In the genomic region with DNA sequence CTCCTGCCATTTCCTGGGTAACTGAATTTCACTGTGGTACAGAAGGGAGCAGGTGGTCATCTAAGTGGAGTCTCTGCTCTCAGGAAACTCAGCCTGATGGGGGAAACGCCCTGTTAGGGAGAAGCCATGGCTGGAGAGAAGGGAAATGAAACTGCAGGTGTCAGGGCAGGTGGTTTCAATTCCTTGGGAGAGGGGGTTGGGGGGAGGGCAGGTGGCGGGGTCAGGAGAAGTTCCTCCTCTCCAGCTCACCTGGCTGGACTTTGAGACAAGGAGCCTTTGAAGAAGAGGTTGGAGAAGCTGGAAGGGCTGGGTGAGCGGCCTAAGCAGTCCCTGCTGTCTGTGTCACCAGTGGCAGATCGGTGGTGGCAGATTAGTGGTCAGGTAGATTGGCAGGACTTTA, we compare ENCODE assay signal across 26 mouse cellular contexts. TPM values are rescaled to one million over a fixed set of nuclear protein-coding genes. Genes with fewer than 3 reads are reported as not detected.
DNase-seq lines count a peak whose midpoint lies in the region; ATAC-seq and TF ChIP-seq lines count a peak whose summit lies in the region.
"Had no signal": no experiment of that assay in that cellular context is flagged by ENCODE, and none has a peak within 500 bp of the region (broad histone marks: within the 10 kb centered on the region; RNA-seq: fewer than 3 reads in every experiment).

No protein-coding gene starts in this region.

- no peak for TF ChIP-seq POLR2A in cerebellum, adult 2 months (IDR thresholded peaks at IDR 0.05; ENCODE audit: borderline replicate concordance, insufficient read depth, low read length)
- no peak for TF ChIP-seq POLR2A in CH12.LX (IDR thresholded peaks at IDR 0.05; ENCODE audit: low read depth, low read length)

- ATAC-seq in intestine, embryonic 16.5 days: peak; percentile 65
- ATAC-seq: CD4-positive, CD25-positive, alpha-beta regulatory T cell, adult 4 months; forebrain, embryonic 13.5 days; forebrain, embryonic 16.5 days; hindbrain, postnatal 0 days; inflammation-experienced regulatory T-cells, adult 6 months; Patski had no signal

- DNase-seq in cerebellum, adult 2 months: no peak
- DNase-seq in cerebellum, postnatal 36 days: no peak
- no peak for DNase-seq in CH12.LX (ENCODE audit: extremely low read depth)
- peak; percentile 67 for DNase-seq in yolk sac, embryonic 10.5 days (ENCODE audit: low spot score)
- no peak for DNase-seq in kidney, postnatal 25 days
- no peak for DNase-seq in lung, postnatal 14 days
- DNase-seq: adrenal gland, postnatal 10 days; adrenal gland, postnatal 36 days; cerebellum, postnatal 10 days; gastrocnemius, postnatal 10 days; gastrocnemius, postnatal 36 days; heart, adult 2 months; heart, postnatal 14 days; heart, postnatal 4 days had no signal

- WGBS in cerebellum, adult 2 months: 45% methylated on average over 4 of the region's 4 CpGs
- WGBS in intestine, embryonic 16.5 days: 59% methylated on average over 4 of the region's 4 CpGs

- peaks cover 73% of the 10 kb centered on the region for H3K4me1 ChIP-seq in cerebellum, adult 2 months (ENCODE audit: control insufficient read depth, insufficient read depth, low read length)
- H3K4me1 ChIP-seq in CH12.LX (ENCODE audit: control insufficient read depth in 1 of 2, insufficient read depth in 2 of 2): peaks cover 8 to 29% of the 10 kb centered on the region in 2 experiments
- peaks cover 4% of the 10 kb centered on the region; the same call in 1 of the 2 replicates for H3K4me1 ChIP-seq in intestine, embryonic 16.5 days (ENCODE audit: control insufficient read depth, insufficient read depth, low read length)

- H3K4me2 ChIP-seq in CH12.LX (ENCODE audit: insufficient read depth, low read depth, poor library complexity, severe bottlenecking): no peak overlapping the region
- H3K4me2 ChIP-seq in intestine, embryonic 16.5 days (ENCODE audit: low read depth, low read length): 0 out of 2 replicates have a peak overlapping the region, but pooled peaks have one; percentile 7
- H3K4me2 ChIP-seq: forebrain, embryonic 13.5 days; heart, embryonic 13.5 days; hindbrain, embryonic 14.5 days had no signal

- no peak overlapping the region for H3K9ac ChIP-seq in CH12.LX (ENCODE audit: insufficient read depth, low read depth)
- H3K9ac ChIP-seq in intestine, embryonic 16.5 days (ENCODE audit: low read depth, low read length): no peak overlapping the region
- H3K9ac ChIP-seq: forebrain, embryonic 13.5 days; hindbrain, embryonic 14.5 days had no signal

- H3K9me3 ChIP-seq in CH12.LX (replicated peaks; ENCODE audit: low read length): no peaks in the 10 kb centered on the region
- no peaks in the 10 kb centered on the region for H3K9me3 ChIP-seq in intestine, embryonic 16.5 days (ENCODE audit: control insufficient read depth, low read length)
- H3K9me3 ChIP-seq: forebrain, embryonic 10.5 days; forebrain, embryonic 13.5 days; heart, embryonic 10.5 days; heart, embryonic 13.5 days had no signal

- no peak for TF ChIP-seq RAD21 in CH12.LX (IDR thresholded peaks at IDR 0.05; ENCODE audit: low read depth, low read length)

- H3K36me3 ChIP-seq in CH12.LX (replicated peaks in 1 of 2; ENCODE audit: control insufficient read depth in 1 of 2, insufficient read depth in 1 of 2, low read length in 1 of 2): no peaks in the 10 kb centered on the region
- no peaks in the 10 kb centered on the region for H3K36me3 ChIP-seq in intestine, embryonic 16.5 days (ENCODE audit: control insufficient read depth, insufficient read depth, low read length)
- H3K36me3 ChIP-seq: forebrain, embryonic 10.5 days; heart, embryonic 10.5 days; heart, embryonic 13.5 days had no signal

- no peaks in the 10 kb centered on the region for H3K27me3 ChIP-seq in cerebellum, adult 2 months (ENCODE audit: control insufficient read depth, insufficient read depth, low read length)
- peaks cover 13% of the 10 kb centered on the region for H3K27me3 ChIP-seq in CH12.LX (replicated peaks)
- no peaks in the 10 kb centered on the region for H3K27me3 ChIP-seq in intestine, embryonic 16.5 days (replicated peaks; ENCODE audit: control insufficient read depth, insufficient read depth, low read length)
- H3K27me3 ChIP-seq: heart, embryonic 13.5 days; Patski had no signal

- dilution Hi-C loops in CH12.LX (cut with MboI; ENCODE audit: extremely low pct_ligation_motif_present, extremely low pct_unique_long_range_greater_than_20kb, low sequenced_read_pairs): no loop called here

- H3K79me2 ChIP-seq in CH12.LX (replicated peaks; ENCODE audit: control insufficient read depth, extremely low read depth, insufficient read depth, poor library complexity, severe bottlenecking): no peaks in the 10 kb centered on the region

- in situ Hi-C loops in CH12.LX (cut with MboI; ENCODE audit: low pct_ligation_motif_present, low pct_unique_long_range_greater_than_20kb, low sequenced_read_pairs): no loop called here

- TF ChIP-seq EP300 in CH12.LX (IDR thresholded peaks at IDR 0.05; ENCODE audit: low read length): peak; percentile 53; the same call in 1 of the 2 replicates

- no peak for TF ChIP-seq CTCF in cerebellum, adult 2 months (IDR thresholded peaks at IDR 0.05; ENCODE audit: borderline replicate concordance, insufficient read depth, low read depth, low read length)
- no peak for TF ChIP-seq CTCF in CH12.LX (conservative IDR thresholded peaks at IDR 0.05 in 1 of 2, IDR thresholded peaks at IDR 0.05 in 1 of 2; ENCODE audit: low read depth in 2 of 2, low read length in 2 of 2)

- H3K4me3 ChIP-seq in cerebellum, adult 2 months (replicated peaks; ENCODE audit: insufficient read depth, low read depth, low read length): no peak overlapping the region
- H3K4me3 ChIP-seq in CH12.LX (replicated peaks in 1 of 3; ENCODE audit: low read depth in 2 of 3, low read length in 2 of 3, poor library complexity in 1 of 3): no peak overlapping the region
- H3K4me3 ChIP-seq in intestine, embryonic 16.5 days (ENCODE audit: low read length): no peak overlapping the region
- H3K4me3 ChIP-seq: forebrain, embryonic 10.5 days; forebrain, embryonic 13.5 days; heart, adult 2 months; heart, embryonic 10.5 days; heart, embryonic 13.5 days had no signal

- H3K27ac ChIP-seq in cerebellum, adult 2 months (ENCODE audit: insufficient read depth, low read length): peak overlapping the region; percentile 74
- no peak overlapping the region for H3K27ac ChIP-seq in CH12.LX (ENCODE audit: insufficient read depth, low read depth)
- 0 out of 2 replicates have a peak overlapping the region, but pooled peaks have one; percentile 20 for H3K27ac ChIP-seq in intestine, embryonic 16.5 days (ENCODE audit: low read length)
- H3K27ac ChIP-seq: forebrain, embryonic 10.5 days; forebrain, embryonic 13.5 days; heart, adult 2 months; heart, embryonic 10.5 days; heart, embryonic 13.5 days; hindbrain, embryonic 14.5 days; hindbrain, postnatal 0 days had no signal

TF ChIP-seq in CH12.LX, 34 proteins besides CTCF, POLR2A, EP300 and RAD21 (continues in another document):
- no peak for TF ChIP-seq ZMIZ1 (IDR thresholded peaks at IDR 0.05; ENCODE audit: low read depth, low read length)
- no peak for TF ChIP-seq MAZ (IDR thresholded peaks at IDR 0.05; ENCODE audit: low read depth, low read length)
- no peak for TF ChIP-seq ZC3H11A (IDR thresholded peaks at IDR 0.05; ENCODE audit: low read depth, low read length)
- TF ChIP-seq ZNF384 (IDR thresholded peaks at IDR 0.05; ENCODE audit: low read depth, low read length): no peak
- TF ChIP-seq MYC (IDR thresholded peaks at IDR 0.05; ENCODE audit: low read depth, low read length): no peak
- TF ChIP-seq E2F4 (IDR thresholded peaks at IDR 0.05; ENCODE audit: insufficient replicate concordance, low read depth, low read length): no peak
- no peak for TF ChIP-seq UBTF (IDR thresholded peaks at IDR 0.05; ENCODE audit: low read depth, low read length)
- no peak for TF ChIP-seq SIN3A (IDR thresholded peaks at IDR 0.05; ENCODE audit: low read length)
- TF ChIP-seq CHD2 (IDR thresholded peaks at IDR 0.05; ENCODE audit: low read length): 0 out of 2 replicates have a peak, but pooled peaks have one; percentile 32
- TF ChIP-seq ETS1 (conservative IDR thresholded peaks at IDR 0.05; ENCODE audit: low read depth, low read length): no peak
- TF ChIP-seq IRF4 (IDR thresholded peaks at IDR 0.05; ENCODE audit: low read depth, low read length): peak; percentile 68; the same call in 1 of the 2 replicates
- no peak for TF ChIP-seq TBP (conservative IDR thresholded peaks at IDR 0.05; ENCODE audit: low read depth, low read length)
- no peak for TF ChIP-seq TCF12 (IDR thresholded peaks at IDR 0.05; ENCODE audit: low read depth, low read length)
- no peak for TF ChIP-seq RCOR1 (conservative IDR thresholded peaks at IDR 0.05; ENCODE audit: low read depth, low read length)
- TF ChIP-seq JUN (IDR thresholded peaks at IDR 0.05; ENCODE audit: insufficient read depth, low read depth, low read length): no peak
- TF ChIP-seq NRF1 (IDR thresholded peaks at IDR 0.05; ENCODE audit: low read depth, low read length): no peak
- TF ChIP-seq CHD1 (IDR thresholded peaks at IDR 0.05; ENCODE audit: low read depth, low read length): no peak

RNA-seq across cellular contexts. Expression of a gene that starts 12.8 kb away (rescaled TPM):
- 23.9 and 28.6 TPM in 2 replicates for polyA plus RNA-seq in cerebellum, adult 2 months (2012; rRNA removed)
- total RNA-seq in CH12.LX (2012; rRNA removed) (0.04 TPM in 2 replicates), CH12.LX (2014; rRNA removed) (0.08 TPM in 1 of 2 replicates, not detected in the other)
- polyA plus RNA-seq in CH12.LX (2012; ENCODE audit: insufficient read length, low read depth): 0.09 and 0.11 TPM in 2 replicates
- 1.5 and 1.6 TPM in 2 replicates for polyA plus RNA-seq in intestine, embryonic 16.5 days (2015; fragmentation: Nextera tagmentation; extraction: Ambion mirVana)

RNA-seq across cellular contexts. Expression of a gene that starts 15.3 kb away (rescaled TPM):
- 18.6 and 19.3 TPM in 2 replicates for polyA plus RNA-seq in cerebellum, adult 2 months (2012; rRNA removed)
- total RNA-seq in CH12.LX (2012; rRNA removed): 47.7 and 50.6 TPM in 2 replicates
- 56.4 and 57.0 TPM in 2 replicates for total RNA-seq in CH12.LX (2014; rRNA removed)
- polyA plus RNA-seq in CH12.LX (2012; ENCODE audit: insufficient read length, low read depth): 50.9 and 54.7 TPM in 2 replicates
- polyA plus RNA-seq in intestine, embryonic 16.5 days (2015; fragmentation: Nextera tagmentation; extraction: Ambion mirVana): 20.3 and 22.7 TPM in 2 replicates

RNA-seq across cellular contexts. Expression of a gene that starts 27.7 kb away (rescaled TPM):
- 15.3 and 16.3 TPM in 2 replicates for polyA plus RNA-seq in cerebellum, adult 2 months (2012; rRNA removed)
- total RNA-seq in CH12.LX (2012; rRNA removed) (20.7 and 28.4 TPM in 2 replicates), CH12.LX (2014; rRNA removed) (68.4 and 86.9 TPM in 2 replicates)
- polyA plus RNA-seq in CH12.LX (2012; ENCODE audit: insufficient read length, low read depth): 28.6 and 32.1 TPM in 2 replicates
- polyA plus RNA-seq in intestine, embryonic 16.5 days (2015; fragmentation: Nextera tagmentation; extraction: Ambion mirVana): 18.7 and 23.9 TPM in 2 replicates

RNA-seq across cellular contexts. Expression of a gene that starts 37.0 kb away (rescaled TPM):
- 3.0 and 3.7 TPM in 2 replicates for polyA plus RNA-seq in cerebellum, adult 2 months (2012; rRNA removed)
- total RNA-seq in CH12.LX (2012; rRNA removed) (6.4 and 9.6 TPM in 2 replicates), CH12.LX (2014; rRNA removed) (2.8 and 2.9 TPM in 2 replicates)
- 4.3 and 5.7 TPM in 2 replicates for polyA plus RNA-seq in CH12.LX (2012; ENCODE audit: insufficient read length, low read depth)
- polyA plus RNA-seq in intestine, embryonic 16.5 days (2015; fragmentation: Nextera tagmentation; extraction: Ambion mirVana): 7.1 and 8.6 TPM in 2 replicates
- total RNA-seq: granulocyte monocyte progenitor cell, adult 5-6 weeks had no signal
